Mouse (Mus musculus): ENCODE measurements at regions not wholly inside any gene's neighbourhood (a gene's known extent, or its start where the extent isn't known, plus 50 kb on each side); places are given as distances from the start of the nearest gene placed in this dataset.

- H3K36me3 ChIP-seq (ENCODE audit: insufficient read depth, low read length), result no peaks in the 10 kb centered on the region
- no peak overlapping the region for H3K4me2 ChIP-seq (ENCODE audit: low read length)
- no peak overlapping the region for H3K9ac ChIP-seq (ENCODE audit: low read depth, low read length)
- H3K27me3 ChIP-seq (ENCODE audit: insufficient read depth, low read length), result no peaks in the 10 kb centered on the region
- no peaks in the 10 kb centered on the region for H3K9me3 ChIP-seq (replicated peaks; ENCODE audit: low read length)
- DNase-seq (ENCODE audit: low spot score) (no peak), ATAC-seq (replicated peaks; ENCODE audit: low FRiP score, low read depth) (no peak)
- no peak overlapping the region for H3K4me3 ChIP-seq (replicated peaks; ENCODE audit: low read depth, low read length)
- 78% methylated on average over 2 of the region's 2 CpGs for WGBS
- no peak for TF ChIP-seq CTCF (IDR thresholded peaks at IDR 0.05; ENCODE audit: low read depth)
- H3K4me1 ChIP-seq (replicated peaks; ENCODE audit: insufficient read depth, low read length), result no peaks in the 10 kb centered on the region
- H3K27ac ChIP-seq, result no peak overlapping the region
Measured at GRCm38 (mm10) chr5:42575971-42576370, 508.2 kb downstream of the Gm16223 start.

- Histone ChIP-seq H3K4me1 (replicated peaks; ENCODE audit: insufficient read depth, low read length) (no peaks in the 10 kb centered on the region), H3K9me3 (replicated peaks; ENCODE audit: low read length) (no peaks in the 10 kb centered on the region), H3K36me3 (ENCODE audit: insufficient read depth, low read length) (no peaks in the 10 kb centered on the region), H3K27me3 (ENCODE audit: insufficient read depth, low read length) (no peaks in the 10 kb centered on the region), H3K27ac (no peak overlapping the region), H3K4me3 (replicated peaks; ENCODE audit: low read depth, low read length) (no peak overlapping the region), H3K4me2 (ENCODE audit: low read length) (no peak overlapping the region), H3K9ac (ENCODE audit: low read depth, low read length) (no peak overlapping the region)
- TF ChIP-seq CTCF (IDR thresholded peaks at IDR 0.05; ENCODE audit: low read depth), result no peak
- no peak for ATAC-seq (replicated peaks; ENCODE audit: low FRiP score, low read depth)
- DNase-seq (ENCODE audit: low spot score), result no peak
- 70% methylated on average over 5 of the region's 5 CpGs for WGBS
Measured at GRCm38 (mm10) chr5:42578208-42578844, 510.6 kb downstream of the Gm16223 start.

GRCm38 (mm10) chr5:42620698-42621097 is 552.9 kb downstream of the Gm16223 start:
- H3K9ac ChIP-seq (ENCODE audit: low read depth, low read length), result no peak overlapping the region
- DNase-seq (ENCODE audit: low spot score) (no peak), ATAC-seq (replicated peaks; ENCODE audit: low FRiP score, low read depth) (no peak)
- WGBS, result 70% methylated on average over 3 of the region's 3 CpGs
- TF ChIP-seq CTCF (IDR thresholded peaks at IDR 0.05; ENCODE audit: low read depth), result no peak
- no peaks in the 10 kb centered on the region for H3K27me3 ChIP-seq (ENCODE audit: insufficient read depth, low read length)
- no peak overlapping the region for H3K4me2 ChIP-seq (ENCODE audit: low read length)
- no peak overlapping the region for H3K4me3 ChIP-seq (replicated peaks; ENCODE audit: low read depth, low read length)
- H3K27ac ChIP-seq, result no peak overlapping the region
- no peaks in the 10 kb centered on the region for H3K9me3 ChIP-seq (replicated peaks; ENCODE audit: low read length)
- H3K4me1 ChIP-seq (replicated peaks; ENCODE audit: insufficient read depth, low read length), result no peaks in the 10 kb centered on the region
- no peaks in the 10 kb centered on the region for H3K36me3 ChIP-seq (ENCODE audit: insufficient read depth, low read length)

- H3K4me3 ChIP-seq (replicated peaks; ENCODE audit: low read depth, low read length), result no peak overlapping the region
- H3K9ac ChIP-seq (ENCODE audit: low read depth, low read length), result no peak overlapping the region
- H3K27me3 ChIP-seq (ENCODE audit: insufficient read depth, low read length), result no peaks in the 10 kb centered on the region
- WGBS, result 66% methylated on average over 9 of the region's 9 CpGs
- no peaks in the 10 kb centered on the region for H3K9me3 ChIP-seq (replicated peaks; ENCODE audit: low read length)
- H3K36me3 ChIP-seq (ENCODE audit: insufficient read depth, low read length), result no peaks in the 10 kb centered on the region
- no peak overlapping the region for H3K4me2 ChIP-seq (ENCODE audit: low read length)
- no peak for TF ChIP-seq CTCF (IDR thresholded peaks at IDR 0.05; ENCODE audit: low read depth)
- H3K27ac ChIP-seq, result no peak overlapping the region
- ATAC-seq (replicated peaks; ENCODE audit: low FRiP score, low read depth), result no peak
- H3K4me1 ChIP-seq (replicated peaks; ENCODE audit: insufficient read depth, low read length), result no peaks in the 10 kb centered on the region
- no peak for DNase-seq (ENCODE audit: low spot score)
Measured at GRCm38 (mm10) chr5:42636162-42636823, 568.5 kb downstream of the Gm16223 start.

GRCm38 (mm10) chr5:42656460-42656859 is 576.5 kb upstream of the Cpeb2 start:
- H3K4me1 ChIP-seq (replicated peaks; ENCODE audit: insufficient read depth, low read length), result no peaks in the 10 kb centered on the region
- H3K27ac ChIP-seq, result no peak overlapping the region
- DNase-seq (ENCODE audit: low spot score) (no peak), ATAC-seq (replicated peaks; ENCODE audit: low FRiP score, low read depth) (no peak; the same call in 1 of the 2 replicates)
- no peak overlapping the region for H3K9ac ChIP-seq (ENCODE audit: low read depth, low read length)
- H3K9me3 ChIP-seq (replicated peaks; ENCODE audit: low read length), result no peaks in the 10 kb centered on the region
- no peak overlapping the region for H3K4me3 ChIP-seq (replicated peaks; ENCODE audit: low read depth, low read length)
- WGBS, result 41% methylated on average over 3 of the region's 3 CpGs
- no peak overlapping the region for H3K4me2 ChIP-seq (ENCODE audit: low read length)
- no peaks in the 10 kb centered on the region for H3K36me3 ChIP-seq (ENCODE audit: insufficient read depth, low read length)
- H3K27me3 ChIP-seq (ENCODE audit: insufficient read depth, low read length), result no peaks in the 10 kb centered on the region
- no peak for TF ChIP-seq CTCF (IDR thresholded peaks at IDR 0.05; ENCODE audit: low read depth)

GRCm38 (mm10) chr5:42659994-42660393 is 573.0 kb upstream of the Cpeb2 start:
- WGBS, result 70% methylated on average over 4 of the region's 4 CpGs
- TF ChIP-seq CTCF (IDR thresholded peaks at IDR 0.05; ENCODE audit: low read depth), result no peak
- no peaks in the 10 kb centered on the region for H3K36me3 ChIP-seq (ENCODE audit: insufficient read depth, low read length)

More at GRCm38 (mm10) chr5:42659994-42660393, 573.0 kb upstream of the Cpeb2 start:
- no peak for ATAC-seq (replicated peaks; ENCODE audit: low FRiP score, low read depth)
- Histone ChIP-seq H3K27ac (no peak overlapping the region), H3K4me3 (replicated peaks; ENCODE audit: low read depth, low read length) (no peak overlapping the region), H3K9ac (ENCODE audit: low read depth, low read length) (no peak overlapping the region), H3K4me1 (replicated peaks; ENCODE audit: insufficient read depth, low read length) (no peaks in the 10 kb centered on the region), H3K4me2 (ENCODE audit: low read length) (no peak overlapping the region), H3K27me3 (ENCODE audit: insufficient read depth, low read length) (no peaks in the 10 kb centered on the region), H3K9me3 (replicated peaks; ENCODE audit: low read length) (no peaks in the 10 kb centered on the region)
- no peak for DNase-seq (ENCODE audit: low spot score)

All from kidney, postnatal 0 days (tissue).